Mouse (Mus musculus) left cerebral cortex, postnatal 4 days (tissue): ENCODE measurements at regions not wholly inside any gene's neighbourhood (a gene's known extent, or its start where the extent isn't known, plus 50 kb on each side); places are given as distances from the start of the nearest gene placed in this dataset.

Source experiments
- DNase-seq: peaks from one replicate; pipeline ENCODE4 v3.0.0-alpha.2; 2022
- intact Hi-C: fragments of 180-260 bp; cut with DNase I; formaldehyde crosslinking; loops from one replicate; pipeline ENCODE4 v1.15.1; 2025

DNA sequence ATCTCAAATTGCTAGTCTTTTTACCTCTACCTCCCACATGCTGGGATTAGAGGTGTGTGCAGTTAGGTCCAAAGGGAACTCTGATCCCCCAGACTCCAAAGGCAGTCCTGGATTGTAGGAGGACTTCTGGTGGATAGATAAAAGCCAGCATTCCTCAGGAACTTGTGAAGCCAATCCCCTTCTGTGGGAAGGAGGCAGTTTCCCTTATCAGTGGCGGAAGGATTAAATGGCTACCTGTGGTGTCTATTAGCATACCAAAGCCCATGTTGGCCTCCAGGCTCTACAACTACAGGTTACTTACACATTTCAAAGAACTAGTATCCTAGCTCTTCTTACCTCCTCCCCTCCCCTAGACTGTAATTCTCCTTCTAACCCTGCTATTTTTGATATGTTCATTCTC lies 78.6 kb upstream of the Chd6 start:
- DNase-seq, result no peak
- intact Hi-C loops, result no loop called here

DNA sequence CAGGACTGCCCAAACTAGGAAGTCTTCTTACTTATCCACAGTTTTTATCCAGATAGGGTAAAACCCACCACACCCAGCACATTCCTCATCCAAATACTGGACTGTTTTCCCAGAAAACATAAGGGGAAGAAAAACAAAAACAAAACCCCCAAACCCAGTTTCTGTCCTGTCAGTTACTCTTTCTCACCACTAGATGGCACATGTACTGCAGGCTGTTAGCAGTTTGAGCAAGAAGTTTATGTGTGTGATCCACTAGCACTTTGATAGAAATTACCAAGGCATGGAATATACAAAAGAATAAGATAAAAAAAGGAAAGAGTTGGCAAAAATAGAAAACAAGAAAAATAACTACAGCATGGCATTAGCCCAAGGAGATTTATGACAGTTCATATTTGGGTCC lies 76.2 kb upstream of the Chd6 start:
- no peak for DNase-seq
- intact Hi-C loops, result no loop called here

DNA sequence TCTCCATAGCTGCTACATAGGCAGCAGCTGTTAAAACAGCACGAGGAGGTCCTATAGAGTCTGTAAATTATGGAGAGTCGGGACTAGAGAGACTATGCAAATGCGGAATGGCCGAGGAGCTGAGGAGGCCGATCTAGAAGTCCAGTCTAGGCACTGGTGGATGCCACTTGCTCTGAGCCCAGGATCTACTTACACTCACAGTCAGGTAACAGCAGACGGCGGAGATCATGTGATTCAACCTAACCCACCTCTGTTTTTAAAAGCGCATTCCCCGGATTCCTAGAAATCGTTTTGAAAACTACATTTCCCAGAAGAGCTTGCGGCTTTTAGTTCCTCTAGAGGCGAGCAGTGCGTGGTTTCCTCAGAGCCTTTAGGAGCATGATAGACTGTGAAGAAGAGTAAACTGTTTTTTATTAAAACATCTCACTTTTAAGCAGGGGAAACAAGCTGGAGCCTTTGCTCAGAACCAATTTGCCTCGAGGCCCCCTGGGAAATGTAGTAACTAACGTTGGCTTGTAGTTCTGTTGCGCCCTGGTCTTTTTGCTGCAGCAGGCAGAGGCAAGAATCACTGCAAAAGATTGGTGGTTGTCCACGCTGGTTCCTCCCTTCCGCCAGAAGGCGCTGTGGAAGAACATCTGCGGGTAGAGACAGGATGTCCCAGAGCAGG lies 68.6 kb upstream of the Chd6 start:
- DNase-seq, result peak; percentile 79
- intact Hi-C loops, result no loop called here

DNA sequence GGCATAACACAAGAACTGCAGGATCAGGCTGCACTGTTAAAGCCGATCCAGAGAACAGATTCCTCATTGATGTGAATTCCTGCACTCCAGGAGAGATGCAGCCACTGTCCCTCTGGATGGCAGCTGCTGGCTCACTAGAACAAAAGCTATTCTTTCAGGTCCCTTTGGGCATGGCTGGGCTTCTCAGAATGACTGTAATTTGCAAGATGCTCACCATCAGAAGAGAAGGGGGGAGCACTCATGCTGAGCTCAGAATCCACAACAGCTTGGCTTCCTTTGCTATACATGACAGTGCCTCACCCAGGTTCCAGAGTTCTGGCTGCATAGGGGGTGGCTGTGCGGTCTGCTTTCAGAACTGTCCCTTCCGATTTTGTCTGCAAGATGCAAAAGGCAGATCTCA lies 57.8 kb upstream of the Chd6 start:
- no peak for DNase-seq
- intact Hi-C loops, result no loop called here

DNA sequence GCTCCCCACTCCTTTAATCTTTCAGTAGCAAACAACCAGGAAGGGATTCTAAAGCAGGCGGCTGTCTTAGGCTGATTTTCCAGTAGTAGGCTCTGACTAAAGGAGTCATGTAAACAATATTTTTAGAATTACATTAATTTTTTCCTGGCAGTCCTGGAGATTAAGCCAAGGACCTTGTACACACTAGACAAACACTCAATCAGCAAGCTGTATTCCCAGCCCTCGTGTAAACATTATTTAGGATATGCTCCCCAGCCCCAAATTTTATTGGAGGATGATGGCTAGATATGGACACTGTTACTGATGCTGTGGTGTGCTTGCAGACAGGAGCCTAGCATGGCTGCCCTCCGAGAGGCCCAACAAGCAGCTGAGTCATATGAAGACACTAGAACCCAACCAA lies 56.6 kb upstream of the Chd6 start:
- intact Hi-C loops, result no loop called here
- no peak for DNase-seq

DNA sequence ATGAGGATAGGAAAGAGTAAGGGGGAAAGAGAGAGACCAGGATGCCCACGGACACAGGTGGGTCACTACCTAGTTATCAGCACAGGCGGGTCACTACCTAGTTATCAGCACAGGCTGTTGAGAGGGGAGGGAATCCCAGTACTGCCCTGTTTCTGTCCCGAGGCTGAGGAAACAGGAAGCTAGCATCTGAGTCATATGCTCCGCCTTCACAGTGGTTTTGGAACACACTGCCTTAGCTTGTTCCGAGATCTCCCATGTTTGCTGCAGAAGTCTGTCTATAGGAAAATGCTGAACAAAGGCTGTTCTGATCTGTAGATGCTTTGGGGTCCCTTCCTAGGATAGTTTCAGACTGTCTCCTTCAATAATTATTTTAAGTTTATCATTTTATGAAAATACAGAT lies 55.4 kb upstream of the Chd6 start:
- no peak for DNase-seq
- intact Hi-C loops, result no loop called here
